Mouse (Mus musculus) brain, embryonic 14.5 days (tissue): ENCODE measurements around the gene Zfp37. TPM values are rescaled to one million over a fixed set of nuclear protein-coding genes. Genes with fewer than 3 reads are reported as not detected.

ENCODE experiments used
- DNase-seq: peaks from one replicate; pipeline ENCODE4 v3.0.0-alpha.2; 2011; ENCODE audit warnings: low read depth
- CTCF ChIP-seq: fragments of 200-500 bp; IDR thresholded peaks from 2 replicates; pipeline ENCODE4 v1.5.1; 2012; ENCODE audit warnings: inconsistent platforms, mild to moderate bottlenecking, moderate library complexity, borderline replicate concordance; ENCODE audit not compliant: insufficient read depth, insufficient read length; ENCODE audit errors: extremely low read depth
- POLR2A ChIP-seq: fragments of 200-500 bp; IDR thresholded peaks from 2 replicates; pipeline ENCODE4 v1.6.1; 2012; ENCODE audit warnings: mild to moderate bottlenecking, inconsistent platforms, borderline replicate concordance; ENCODE audit not compliant: poor library complexity, insufficient read depth, insufficient read length, severe bottlenecking; ENCODE audit errors: extremely low read depth
- polyA plus RNA-seq: library from polyadenylated mRNA; depleted of rRNA; stranded (reverse); fragments of >200 nt; gene quantifications from 2 replicates; pipeline ENCODE4 v1.2.3, GENCODE M21; 2012

Gene Zfp37
- polyA plus RNA-seq, 1 experiment = 21.7 TPM

- no peak for TF ChIP-seq POLR2A
- DNase-seq = no peak
These were observed 23.7 kb upstream of the Zfp37 start for GRCm38 (mm10) chr4:62254551-62254950.

- no peak for DNase-seq
- TF ChIP-seq CTCF (no peak), POLR2A (no peak)
These were observed 20.9 kb upstream of the Zfp37 start for GRCm38 (mm10) chr4:62251776-62252175.

GRCm38 (mm10) chr4:62250896-62251544 is 20.2 kb upstream of the Zfp37 start:
- TF ChIP-seq POLR2A (no peak), CTCF (peak; percentile 51; the same call in 1 of the 2 replicates)
- DNase-seq = peak; percentile 33

- DNase-seq = no peak
- no peak for TF ChIP-seq POLR2A
- TF ChIP-seq CTCF = no peak
These were observed 17.5 kb upstream of the Zfp37 start for GRCm38 (mm10) chr4:62248328-62248727.

- DNase-seq = no peak
- no peak for TF ChIP-seq POLR2A
- TF ChIP-seq CTCF = no peak
These were observed 9.7 kb upstream of the Zfp37 start for GRCm38 (mm10) chr4:62240586-62240985.

GRCm38 (mm10) chr4:62230153-62230552 is 694 bp downstream of the Zfp37 start:
- DNase-seq = no peak
- TF ChIP-seq POLR2A = no peak

GRCm38 (mm10) chr4:62229448-62229847 is 1.4 kb downstream of the Zfp37 start:
- DNase-seq = no peak
- TF ChIP-seq CTCF (peak; percentile 32; the same call in 1 of the 2 replicates), POLR2A (no peak)

GRCm38 (mm10) chr4:62228391-62228790 is 2.5 kb downstream of the Zfp37 start:
- DNase-seq = peak; percentile 43
- TF ChIP-seq CTCF (peak; percentile 71), POLR2A (no peak)

GRCm38 (mm10) chr4:62213490-62213889 is 17.4 kb downstream of the Zfp37 start:
- TF ChIP-seq POLR2A (no peak), CTCF (no peak)
- DNase-seq = no peak

GRCm38 (mm10) chr4:62210035-62210434 is 20.8 kb downstream of the Zfp37 start:
- DNase-seq = no peak

GRCm38 (mm10) chr4:62208696-62209380 is 22.0 kb downstream of the Zfp37 start:
- DNase-seq = no peak
- TF ChIP-seq CTCF = no peak
- no peak for TF ChIP-seq POLR2A

More at GRCm38 (mm10) chr4:62210035-62210434, 20.8 kb downstream of the Zfp37 start:
- TF ChIP-seq CTCF (no peak), POLR2A (no peak)
